Mouse (Mus musculus): ENCODE measurements around the gene B4galt2. TPM values are rescaled to one million over a fixed set of nuclear protein-coding genes. Genes with fewer than 3 reads are reported as not detected.
A peak's percentile ranks its signal among the peaks of the same experiment; 100 is the strongest.

B4galt2 gene
- total RNA-seq, 2 experiments from 2014 or later, result 2.8 to 3.2 TPM

- no peak for DNase-seq
- intact Hi-C loops (cut with DNase I), result no loop called here
These were observed 9.7 kb downstream of the B4galt2 start for GRCm38 (mm10) chr4:117873615-117874014.

GRCm38 (mm10) chr4:117872471-117872886, 10.8 kb downstream of the B4galt2 start, which contains the start of gene Ccdc24:
Gene Ccdc24 (minus strand): TSS chr4:117872557.
- intact Hi-C loops (cut with DNase I), result no loop called here
- no peak for DNase-seq

- no peak for DNase-seq
- intact Hi-C loops (cut with DNase I), result no loop called here
These were observed 11.5 kb downstream of the B4galt2 start for GRCm38 (mm10) chr4:117871787-117872186.

GRCm38 (mm10) chr4:117870437-117870836, 12.8 kb downstream of the B4galt2 start:
- intact Hi-C loops (cut with DNase I), result no loop called here

GRCm38 (mm10) chr4:117869317-117869716, 14.0 kb downstream of the B4galt2 start:
- intact Hi-C loops (cut with DNase I), result loop anchor here (10.0 kb wide), 1 partner anchor 155 kb away; no protein-coding TSS in a partner anchor
- no peak for DNase-seq

More at GRCm38 (mm10) chr4:117870437-117870836, 12.8 kb downstream of the B4galt2 start:
- DNase-seq, result no peak

GRCm38 (mm10) chr4:117867823-117868222, 15.5 kb downstream of the B4galt2 start:
- DNase-seq, result peak; percentile 47 to 54
- intact Hi-C loops (cut with DNase I), result loop anchor here (10.0 kb wide), 1 partner anchor 153 kb away; no protein-coding TSS in a partner anchor

GRCm38 (mm10) chr4:117867000-117867399, 16.3 kb downstream of the B4galt2 start:
- DNase-seq, result no peak
- intact Hi-C loops (cut with DNase I), result loop anchor here (10.0 kb wide), 1 partner anchor 152 kb away; no protein-coding TSS in a partner anchor

GRCm38 (mm10) chr4:117866083-117866482, 17.2 kb downstream of the B4galt2 start:
- peak; percentile 69 to 73 for DNase-seq
- intact Hi-C loops (cut with DNase I), result loop anchor here (10.0 kb wide), 1 partner anchor 151 kb away; no protein-coding TSS in a partner anchor

- no peak for DNase-seq
- intact Hi-C loops (cut with DNase I), result loop anchor here (10.0 kb wide), 1 partner anchor 148 kb away; no protein-coding TSS in a partner anchor
These were observed 20.5 kb downstream of the B4galt2 start for GRCm38 (mm10) chr4:117862823-117863222.

- DNase-seq, result no peak
- intact Hi-C loops (cut with DNase I), result loop anchor here (10.0 kb wide), 1 partner anchor 146 kb away; no protein-coding TSS in a partner anchor
These were observed 22.7 kb downstream of the B4galt2 start for GRCm38 (mm10) chr4:117860570-117860969.

- DNase-seq, result peak; percentile 45 to 68
- intact Hi-C loops (cut with DNase I), result loop anchor here (2.0 kb wide), 1 partner anchor 30 kb away; no protein-coding TSS in a partner anchor
These were observed 24.5 kb downstream of the B4galt2 start for GRCm38 (mm10) chr4:117858794-117859193.

- intact Hi-C loops (cut with DNase I), result no loop called here
- no peak for DNase-seq
These were observed 28.1 kb downstream of the B4galt2 start for GRCm38 (mm10) chr4:117855146-117855545.

GRCm38 (mm10) chr4:117852152-117852868, 31.0 kb downstream of the B4galt2 start:
- DNase-seq, result no peak

GRCm38 (mm10) chr4:117850871-117851270, 32.4 kb downstream of the B4galt2 start:
- DNase-seq, result no peak
- intact Hi-C loops (cut with DNase I), result no loop called here

More at GRCm38 (mm10) chr4:117852152-117852868, 31.0 kb downstream of the B4galt2 start:
- intact Hi-C loops (cut with DNase I), result no loop called here

GRCm38 (mm10) chr4:117850176-117850575, 33.1 kb downstream of the B4galt2 start:
- intact Hi-C loops (cut with DNase I), result no loop called here
- DNase-seq, result peak in 1 of 2 experiments; percentile 42

- intact Hi-C loops (cut with DNase I), result no loop called here
- DNase-seq, result no peak
These were observed 33.8 kb downstream of the B4galt2 start for GRCm38 (mm10) chr4:117849506-117849905.

- DNase-seq, result no peak
- intact Hi-C loops (cut with DNase I), result no loop called here
These were observed 34.2 kb downstream of the B4galt2 start for GRCm38 (mm10) chr4:117849063-117849462.

- DNase-seq, result peak in 1 of 2 experiments; percentile 0
- intact Hi-C loops (cut with DNase I), result no loop called here
These were observed 36.3 kb downstream of the B4galt2 start for GRCm38 (mm10) chr4:117847011-117847410.

- intact Hi-C loops (cut with DNase I), result no loop called here
- no peak for DNase-seq
These were observed 37.0 kb downstream of the B4galt2 start for GRCm38 (mm10) chr4:117846261-117846660.

- intact Hi-C loops (cut with DNase I), result no loop called here
- DNase-seq, result no peak
These were observed 38.0 kb downstream of the B4galt2 start for GRCm38 (mm10) chr4:117845316-117845715.

- intact Hi-C loops (cut with DNase I), result no loop called here
- DNase-seq, result no peak
These were observed 38.8 kb downstream of the B4galt2 start for GRCm38 (mm10) chr4:117844467-117844866.

GRCm38 (mm10) chr4:117843101-117843500, 40.2 kb downstream of the B4galt2 start:
- intact Hi-C loops (cut with DNase I), result no loop called here
- DNase-seq, result no peak

Data from gastrocnemius, postnatal 36 days (tissue).